Mouse (Mus musculus) frontal cortex, postnatal 14 days (tissue): ENCODE data around the gene Wipf1.
"Not testable (repeated sequence)": the region's sequence is repeated elsewhere in the genome, so short reads cannot be mapped to it uniquely, and the experiment has no call there.

Source experiments
- DNase-seq, 2 experiments: peaks; one replicate each; pipeline ENCODE4 v3.0.0; 2022; ENCODE audit warnings: low spot score in 2 of 2

Wipf1 gene

GRCm38 (mm10) chr2:73506337-73506736 is 23.2 kb downstream of the Wipf1 start:
- DNase-seq, result not testable (repeated sequence)

DNA sequence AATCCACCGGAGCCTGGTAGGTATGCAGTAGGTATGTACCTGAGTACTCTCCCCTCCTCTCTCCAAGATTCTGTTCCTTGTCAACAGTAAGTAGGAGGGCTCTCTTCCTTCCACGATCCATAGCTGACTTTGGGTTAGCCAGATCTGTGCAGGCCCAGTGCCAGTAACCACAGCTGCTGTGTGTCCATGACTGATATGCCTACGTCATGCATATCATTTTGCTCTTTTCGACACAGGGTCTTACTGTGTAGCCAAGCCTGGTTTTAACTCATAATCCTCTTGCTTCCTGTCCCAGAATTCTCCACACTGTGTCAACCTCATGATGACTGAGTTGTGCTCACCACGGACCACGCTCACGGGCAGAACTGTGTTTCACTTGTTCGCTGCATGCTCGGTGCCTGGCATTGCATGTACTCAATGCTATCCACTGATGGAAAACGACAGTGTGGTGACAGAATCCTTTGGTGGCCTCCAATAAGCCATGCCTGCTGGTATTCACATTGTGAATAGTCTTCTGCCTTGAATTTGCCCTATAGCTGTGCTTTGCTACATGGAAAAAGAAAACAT is 26.6 kb downstream of the Wipf1 start:
- no peak for DNase-seq

- DNase-seq, result no peak
Observed at GRCm38 (mm10) chr2:73500864-73501263, 28.7 kb downstream of the Wipf1 start.

DNA sequence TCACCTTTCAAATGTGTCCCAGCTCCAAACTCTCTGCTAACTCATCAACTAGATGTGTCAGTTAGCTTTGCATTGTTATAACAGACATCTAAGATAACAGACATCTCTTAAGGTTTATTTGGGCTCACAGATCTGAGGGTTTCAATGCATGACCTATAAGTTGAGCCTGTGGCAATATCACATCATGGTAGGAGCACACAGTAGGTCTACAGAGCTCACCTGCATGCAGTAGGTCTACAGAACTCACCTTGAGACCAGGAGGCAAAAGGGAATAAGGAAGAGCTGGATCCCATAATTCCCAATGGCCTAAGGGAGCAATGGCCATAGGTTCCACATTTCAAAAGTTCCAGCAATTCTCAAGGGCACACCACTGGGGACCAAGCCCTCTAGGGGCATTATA is 31.2 kb downstream of the Wipf1 start:
- DNase-seq, result no peak

GRCm38 (mm10) chr2:73497572-73497971 is 32.0 kb downstream of the Wipf1 start:
- DNase-seq, result no peak

- no peak for DNase-seq
Observed at GRCm38 (mm10) chr2:73496944-73497343, 32.6 kb downstream of the Wipf1 start.

DNA sequence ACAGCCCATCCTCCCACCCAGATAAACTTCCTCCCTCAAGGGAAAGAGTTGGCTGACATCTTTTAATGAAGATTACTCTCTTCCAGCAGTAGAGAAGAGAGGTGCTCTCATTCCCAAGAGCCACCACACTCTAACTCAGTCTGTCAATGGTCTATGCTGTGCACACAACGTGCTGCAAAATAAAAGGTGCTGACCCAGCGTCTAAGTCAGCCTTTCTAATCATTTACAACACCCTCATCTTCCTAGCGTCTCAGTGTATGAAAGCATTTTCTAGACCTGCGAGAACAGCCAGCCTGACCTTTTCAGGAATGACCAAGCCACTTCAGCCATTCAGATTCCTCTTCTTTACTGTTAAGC is 33.2 kb downstream of the Wipf1 start:
- no peak for DNase-seq

DNA sequence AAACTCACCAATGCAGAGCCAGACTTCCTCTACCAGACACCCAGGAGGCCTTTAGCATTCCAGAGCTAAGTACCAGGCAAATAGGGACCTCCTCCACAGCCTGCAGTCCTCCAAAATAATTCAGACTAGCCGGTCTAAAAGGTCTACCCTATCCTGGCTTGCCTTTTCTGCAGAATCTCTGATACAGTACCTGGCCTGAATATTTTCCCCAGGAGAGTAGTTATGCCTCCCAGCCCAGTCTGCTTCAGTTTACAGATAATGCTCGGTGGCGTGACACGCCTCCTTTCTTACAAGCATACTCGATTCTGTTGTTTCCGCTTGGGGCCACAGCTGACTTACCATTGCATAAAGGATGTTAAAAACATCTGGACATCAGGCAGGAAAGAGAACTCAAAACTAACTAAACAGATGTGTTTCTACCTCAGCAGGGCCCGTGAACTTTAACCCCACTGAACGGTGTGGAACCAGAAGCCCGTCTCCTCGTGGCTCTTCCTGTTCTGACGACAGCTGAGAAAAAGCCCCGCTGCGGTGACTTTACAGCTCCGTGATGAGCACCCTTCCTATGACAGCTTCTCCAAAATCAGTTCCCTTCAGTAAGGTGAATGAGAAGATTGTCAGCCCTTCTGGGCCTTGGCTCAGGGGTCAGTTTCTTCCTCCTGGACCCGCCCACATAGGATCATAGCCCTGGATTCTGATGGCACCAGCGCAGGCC is 33.8 kb downstream of the Wipf1 start:
- no peak for DNase-seq

GRCm38 (mm10) chr2:73493517-73493916 is 36.0 kb downstream of the Wipf1 start:
- no peak for DNase-seq

DNA sequence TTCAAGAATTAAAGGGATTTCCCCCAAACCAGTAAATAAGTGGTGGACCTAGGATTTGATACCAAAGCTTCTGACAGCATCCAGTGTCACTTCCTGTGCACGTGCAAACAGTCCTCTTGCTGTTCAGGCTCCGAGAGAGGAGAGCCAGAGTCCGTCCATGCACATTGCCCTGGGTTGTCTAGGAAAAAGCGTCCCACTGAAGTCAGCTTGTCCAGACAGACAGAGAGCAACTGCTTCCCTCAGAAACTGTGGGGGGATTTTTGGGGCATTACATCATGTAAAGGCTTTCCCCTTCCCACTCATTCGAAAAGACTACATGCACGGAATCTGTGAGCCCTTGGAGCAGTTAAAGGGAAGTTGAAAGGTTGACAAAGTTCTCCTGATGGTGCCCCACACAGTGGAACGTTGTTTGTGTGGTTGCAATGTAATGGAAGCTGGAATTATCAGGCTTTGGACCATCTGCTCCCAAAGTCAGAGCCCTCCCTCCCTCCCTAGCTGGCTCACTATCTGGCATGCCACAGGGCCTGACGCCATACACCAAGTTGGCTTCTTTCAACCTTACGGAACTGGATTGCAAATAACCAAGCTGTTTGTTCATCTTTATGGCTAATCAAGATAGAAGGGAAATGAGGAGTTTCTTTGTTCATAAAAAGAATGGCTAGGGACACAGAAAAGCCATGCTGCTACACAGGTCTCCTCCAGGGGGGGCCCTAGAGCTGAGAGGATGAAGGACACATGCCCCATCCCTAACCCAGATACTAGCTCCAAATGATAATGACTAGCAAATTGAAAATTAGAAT is 37.9 kb downstream of the Wipf1 start:
- no peak for DNase-seq

DNA sequence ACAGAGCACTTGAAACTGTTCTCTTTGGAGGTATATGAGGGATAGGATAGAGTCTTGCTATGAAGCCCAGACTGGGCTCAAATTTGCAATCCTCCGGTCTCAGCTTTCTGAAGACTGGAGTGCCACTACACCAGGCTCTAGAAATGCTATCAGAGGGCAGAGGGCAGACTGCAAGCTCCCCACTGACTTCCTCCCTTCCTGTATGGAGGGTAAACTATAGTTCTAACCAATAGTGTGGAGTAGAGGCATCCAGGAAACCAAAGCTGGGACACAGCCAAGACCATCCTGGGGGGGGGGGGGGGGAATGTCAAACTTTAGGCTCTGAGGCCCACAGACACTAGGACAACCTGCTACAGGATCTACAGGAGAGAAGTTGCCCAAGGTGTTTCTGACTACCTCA is 39.1 kb downstream of the Wipf1 start:
- DNase-seq, result no peak

DNA sequence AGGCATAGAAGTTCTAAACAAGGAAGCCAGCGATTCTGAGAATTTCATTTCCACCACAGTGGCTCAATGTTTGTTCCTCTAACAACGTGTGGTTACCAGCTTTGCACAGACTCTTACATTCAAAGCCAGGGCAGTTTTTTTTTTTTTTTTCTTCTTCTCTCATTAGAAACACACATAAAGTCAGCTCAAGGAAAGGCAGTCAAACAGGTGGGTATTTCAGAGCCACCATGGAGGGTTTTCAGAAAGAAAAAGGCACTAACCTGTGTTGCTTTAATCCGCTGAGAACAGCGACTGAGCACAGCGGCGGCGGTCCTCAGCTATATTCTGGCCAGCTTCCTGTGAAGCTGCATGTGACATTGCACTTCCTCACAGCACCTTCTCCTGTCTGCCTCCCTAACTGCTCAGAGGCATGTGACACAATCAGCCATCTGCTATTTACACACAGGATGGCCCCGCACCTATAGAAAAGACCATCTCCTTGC is 43.4 kb downstream of the Wipf1 start:
- no peak for DNase-seq

DNA sequence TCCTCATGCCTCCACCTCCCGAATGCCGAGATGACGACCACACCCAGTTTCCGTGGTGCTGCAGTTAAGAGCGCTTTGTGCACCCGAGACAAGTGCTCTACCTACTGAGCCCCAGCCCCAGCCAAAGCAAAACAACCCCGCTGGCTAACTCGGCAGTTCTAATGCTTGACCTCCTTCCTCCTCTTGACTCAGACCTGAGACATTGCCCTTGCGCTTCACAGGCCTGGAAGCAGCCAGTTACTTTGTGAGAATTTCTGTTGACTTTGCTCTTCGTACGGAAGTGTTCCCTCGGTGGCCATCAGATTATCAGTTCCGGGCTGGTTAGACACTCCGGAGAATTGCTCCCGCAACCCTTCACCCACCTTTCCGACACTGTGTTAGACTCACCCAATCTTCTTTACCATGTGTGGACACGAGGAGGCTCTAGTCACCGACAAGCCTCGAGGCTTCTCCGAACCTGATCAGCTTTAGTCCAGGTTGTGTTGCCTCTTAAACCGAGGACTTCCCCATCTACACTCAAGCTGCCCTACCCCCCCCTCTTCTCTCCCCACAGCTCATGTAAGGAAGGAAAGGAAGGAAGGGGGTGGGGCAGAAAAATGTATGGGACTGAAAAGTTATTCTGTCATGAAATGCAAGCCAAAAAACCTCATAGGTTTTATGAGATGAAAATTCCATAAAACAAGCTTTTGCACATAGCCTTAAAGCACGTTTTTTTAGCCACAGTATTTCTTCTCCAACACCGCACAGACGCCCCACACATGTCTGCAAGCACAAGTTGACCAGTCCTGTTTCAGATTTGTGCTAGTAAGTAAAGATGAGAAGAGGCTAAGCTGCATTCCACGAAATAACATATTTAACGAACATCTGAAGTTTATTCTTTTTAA is 44.1 kb downstream of the Wipf1 start:
- DNase-seq, result no peak

GRCm38 (mm10) chr2:73484561-73485235 is 44.8 kb downstream of the Wipf1 start:
- DNase-seq, result no peak

- no peak for DNase-seq
Observed at GRCm38 (mm10) chr2:73478805-73479204, 50.7 kb downstream of the Wipf1 start.

DNA sequence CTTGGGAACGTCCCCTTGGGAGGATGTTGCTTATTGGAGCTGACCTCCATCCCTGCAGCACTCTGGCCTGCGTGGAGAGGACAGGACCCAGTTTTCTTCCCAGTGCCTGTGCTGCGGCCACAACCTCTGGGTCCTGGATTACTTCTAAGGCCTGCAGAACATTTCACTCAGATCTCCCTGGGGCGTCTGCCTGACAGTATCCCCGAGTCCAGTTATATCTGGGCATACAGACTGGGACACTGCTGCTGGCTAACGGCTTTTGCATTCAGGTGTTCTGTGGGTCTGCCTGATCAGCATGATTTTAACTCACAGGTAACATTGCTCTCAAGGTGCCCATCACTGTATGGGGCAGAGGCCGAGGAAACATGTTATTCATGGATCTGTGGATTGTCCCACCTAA is 52.0 kb downstream of the Wipf1 start:
- no peak for DNase-seq

GRCm38 (mm10) chr2:73475519-73475918 is 54.0 kb downstream of the Wipf1 start:
- DNase-seq, result no peak

GRCm38 (mm10) chr2:73472130-73472529 is 57.4 kb downstream of the Wipf1 start:
- DNase-seq, result no peak

GRCm38 (mm10) chr2:73470146-73470630 is 59.3 kb downstream of the Wipf1 start:
- no peak for DNase-seq

DNA sequence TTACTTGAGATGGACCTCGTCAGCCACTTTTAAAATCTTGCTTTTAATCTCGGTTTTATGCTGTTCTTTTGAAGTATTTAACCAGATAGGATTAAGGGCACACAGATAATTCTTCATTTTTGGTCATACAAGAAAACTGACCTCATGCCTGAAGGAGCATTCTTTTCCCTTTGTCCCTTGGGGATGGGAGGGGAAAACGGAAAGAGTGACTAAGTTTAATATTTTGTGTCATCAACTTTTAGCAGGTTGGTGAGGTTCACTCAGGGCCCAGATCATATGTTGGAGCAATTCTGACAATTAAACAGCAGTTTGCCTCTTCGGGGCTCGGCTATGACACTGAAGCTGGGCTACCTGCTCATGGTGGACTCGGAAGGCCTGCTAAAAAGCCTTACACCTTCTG is 60.0 kb downstream of the Wipf1 start:
- no peak for DNase-seq

DNA sequence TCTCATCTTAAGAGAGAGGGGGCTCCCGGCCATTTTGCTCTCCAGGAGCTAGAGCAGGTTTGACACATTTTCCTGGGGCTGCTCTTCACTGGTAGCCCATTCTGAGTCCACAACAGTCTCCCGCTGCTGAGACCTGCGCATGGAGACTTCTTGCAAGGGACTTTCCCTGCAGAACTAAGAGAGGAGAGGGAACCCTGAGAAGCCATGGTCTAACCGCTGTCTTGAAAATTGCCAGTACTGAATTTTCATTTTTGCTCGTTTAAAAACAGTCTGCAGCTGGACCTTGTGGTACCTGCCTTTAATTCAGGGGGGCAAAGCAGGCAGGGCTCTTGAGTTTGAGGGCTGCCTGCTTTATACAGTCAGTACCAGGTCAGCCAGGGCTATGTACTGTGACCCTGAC is 60.5 kb downstream of the Wipf1 start:
- no peak for DNase-seq
